Mouse (Mus musculus) left cerebral cortex, postnatal 25 days (tissue): Measurements from ENCODE around the gene Lcn3. TPM values are rescaled to one million over a fixed set of nuclear protein-coding genes. Genes with fewer than 3 reads are reported as not detected.
"Not testable (repeated sequence)": the region's sequence is repeated elsewhere in the genome, so short reads cannot be mapped to it uniquely, and the experiment has no call there.

Experiments
- DNase-seq, 2 experiments: peaks; one replicate each; pipeline ENCODE4 v3.0.0; 2022; ENCODE audit warnings: low spot score in 2 of 2, mixed read lengths in 1 of 2
- intact Hi-C: fragments of 180-260 bp; cut with DNase I; formaldehyde crosslinking; loops from one replicate; pipeline ENCODE4 v1.15.1; 2025
- total RNA-seq, 2 experiments: library from RNA; stranded (reverse); gene quantifications; 2 replicates each; pipeline ENCODE4 v1.2.3; 2021

The Lcn3 gene
- total RNA-seq, 2 experiments from 2014 or later = not detected

DNA sequence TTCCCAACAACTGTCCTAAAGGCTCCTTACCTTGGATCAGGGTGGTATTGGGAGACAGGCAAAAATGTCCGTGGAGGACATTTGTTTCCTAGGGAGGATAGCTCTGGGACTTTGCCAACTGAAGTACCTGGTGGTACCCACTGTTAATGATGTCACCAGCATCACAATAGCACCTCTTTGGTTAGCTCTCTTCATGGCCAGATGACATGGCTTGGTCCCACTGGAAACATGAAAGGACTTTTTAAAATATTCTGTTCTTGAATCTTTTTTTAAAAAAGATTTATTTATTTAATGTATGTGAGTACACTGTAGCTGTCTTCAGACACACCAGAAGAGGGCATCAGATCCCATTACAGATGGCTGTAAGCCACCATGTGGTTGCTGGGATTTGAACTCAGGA is 50.4 kb downstream of the Lcn3 start, which contains the start of gene Glt6d1:
TSS of gene Glt6d1 (minus strand) at position 101 of the 400 bp plus-strand sequence.
- intact Hi-C loops = not testable (repeated sequence)

More for the DNA sequence above, 50.4 kb downstream of the Lcn3 start, which contains the start of gene Glt6d1:
- not testable (repeated sequence) for DNase-seq

Other genes with a start within 250 kb of the Lcn3 start
- gene Traf2, start 218.6 kb upstream of the Lcn3 start, total RNA-seq = 10 to 100 TPM in 1 of 2 experiments, 1 to 10 TPM in 1; 9.6 to 10.4 TPM
- 100 to 1,000 TPM; 202 to 214 TPM for gene Edf1, start 207.7 kb upstream of the Lcn3 start, total RNA-seq
- gene Mamdc4, start 190.7 kb upstream of the Lcn3 start, total RNA-seq = 1 to 10 TPM in 1 of 2 experiments, under 1 TPM in 1; 0.69 to 2.1 TPM
- gene Phpt1, start 190.3 kb upstream of the Lcn3 start, total RNA-seq = 10 to 100 TPM; 73.8 to 74.3 TPM
- 100 to 1,000 TPM; 109 to 120 TPM for gene Ajm1, start 183.8 kb upstream of the Lcn3 start, total RNA-seq
- 100 to 1,000 TPM; 136 to 152 TPM for gene Rabl6, start 157.0 kb upstream of the Lcn3 start, total RNA-seq
- gene Ccdc183, start 147.9 kb upstream of the Lcn3 start, total RNA-seq = not detected
- 10 to 100 TPM; 26.7 to 27.7 TPM for gene Tmem141, start 143.6 kb upstream of the Lcn3 start, total RNA-seq
- gene Fcna, start 137.5 kb upstream of the Lcn3 start, total RNA-seq = under 1 TPM; 0.44 to 0.55 TPM
- not detected for gene Lcn8, start 112.4 kb upstream of the Lcn3 start, total RNA-seq
- gene Lcn5, start 107.6 kb upstream of the Lcn3 start, total RNA-seq = not detected
- not detected for gene Lcn6, start 88.8 kb upstream of the Lcn3 start, total RNA-seq
- not detected for gene Lcn10, start 82.8 kb upstream of the Lcn3 start, total RNA-seq
- not detected for gene Obp2a, start 65.5 kb upstream of the Lcn3 start, total RNA-seq
- gene Bmyc, start 58.8 kb upstream of the Lcn3 start, total RNA-seq = 10 to 100 TPM; 85.6 to 89.4 TPM
- not detected for gene Obp2b, start 28.6 kb upstream of the Lcn3 start, total RNA-seq
- gene Lcn11, start 11.4 kb downstream of the Lcn3 start, total RNA-seq = not detected
- not detected for gene Gm13539, start 16.7 kb downstream of the Lcn3 start, total RNA-seq
- gene Glt6d1, start 50.3 kb downstream of the Lcn3 start, total RNA-seq = not detected
- not detected for gene Lcn9, start 57.6 kb downstream of the Lcn3 start, total RNA-seq
- not detected for gene Sohlh1, start 81.7 kb downstream of the Lcn3 start, total RNA-seq
- gene Kcnt1, start 98.2 kb downstream of the Lcn3 start, total RNA-seq = 100 to 1,000 TPM; 111 to 130 TPM
- 100 to 1,000 TPM; 148 to 162 TPM for gene Camsap1, start 217.7 kb downstream of the Lcn3 start, total RNA-seq